Mouse (Mus musculus) stomach, embryonic 14.5 days (tissue): Measurements from ENCODE around the gene Mki67. TPM values are rescaled to one million over a fixed set of nuclear protein-coding genes. Genes with fewer than 3 reads are reported as not detected.

Experiments
- ATAC-seq: fragments of 200-750 bp; cut with Nextera tagmentation; 2 replicates; pipeline ENCODE4 v1.8.0; 2017; ENCODE audit warnings: low read depth, moderate TSS enrichment; ENCODE audit not compliant: insufficient number of reproducible peaks, insufficient read depth, low FRiP score
- H3K27ac ChIP-seq: fragments of 300-500 bp; sonication (generic); 2 replicates; pipeline ENCODE4 v1.5.1; 2014; ENCODE audit warnings: mild to moderate bottlenecking, low read length, moderate library complexity, mixed read lengths
- H3K27me3 ChIP-seq: fragments of 300-500 bp; sonication (generic); 2 replicates; pipeline ENCODE4 v1.6.1; 2014; ENCODE audit warnings: low read length, control low read depth, mixed read lengths; ENCODE audit not compliant: control insufficient read depth, insufficient read depth
- H3K36me3 ChIP-seq: fragments of 300-500 bp; sonication (generic); 2 replicates; pipeline ENCODE4 v1.6.1; 2014; ENCODE audit warnings: mild to moderate bottlenecking, control low read depth, low read length, moderate library complexity, mixed read lengths; ENCODE audit not compliant: control insufficient read depth, insufficient read depth
- H3K4me1 ChIP-seq: fragments of 300-500 bp; sonication (generic); 2 replicates; pipeline ENCODE4 v1.6.1; 2014; ENCODE audit warnings: low read length, control low read depth, mixed read lengths; ENCODE audit not compliant: control insufficient read depth, insufficient read depth
- H3K4me2 ChIP-seq: fragments of 300-500 bp; sonication (generic); replicated peaks from 2 replicates; pipeline ENCODE4 v1.6.1; 2014; ENCODE audit warnings: low read depth, low read length, control low read depth
- H3K4me3 ChIP-seq: fragments of 300-500 bp; sonication (generic); 2 replicates; pipeline ENCODE4 v1.5.1; 2014; ENCODE audit warnings: low read depth, low read length, control low read depth
- H3K9ac ChIP-seq: fragments of 300-500 bp; sonication (generic); replicated peaks from 2 replicates; pipeline ENCODE4 v1.6.1; 2014; ENCODE audit warnings: low read depth, mild to moderate bottlenecking, control low read depth, low read length, moderate library complexity, mixed read lengths
- H3K9me3 ChIP-seq: fragments of 300-500 bp; sonication (generic); 2 replicates; pipeline ENCODE4 v1.6.1; 2016; ENCODE audit warnings: low read depth, low read length, control low read depth; ENCODE audit not compliant: control insufficient read depth
- WGBS: fragments of 180-500 bp; shearing (Covaris S2); extraction: QIAGEN DNeasy Blood & Tissue Kit; methylation state at CpG from one replicate; pipeline ENCODE4 v1.1.7; 2014; 5-methylcytosine and 5-hydroxymethylcytosine counted together
- polyA plus RNA-seq: library from polyadenylated mRNA; unstranded; fragments of >200 nt; fragmentation: Nextera tagmentation; extraction: Ambion mirVana; gene quantifications from 2 replicates; pipeline ENCODE4 v1.2.1, GENCODE M21; 2014

Gene Mki67
- polyA plus RNA-seq, 1 experiment from 2014 or later = 66.4 TPM

- Histone ChIP-seq H3K9me3 (no peaks in the 10 kb centered on the region), H3K27me3 (no peaks in the 10 kb centered on the region), H3K27ac (no peak overlapping the region), H3K4me3 (no peak overlapping the region), H3K36me3 (no peaks in the 10 kb centered on the region), H3K9ac (no peak overlapping the region), H3K4me2 (no peak overlapping the region), H3K4me1 (0 out of 2 replicates have a peak, but pooled peaks cover 3% of the 10 kb centered on the region)
- no peak for ATAC-seq
- 85% methylated on average over 7 of the region's 7 CpGs for WGBS
These were observed 62.6 kb downstream of the Mki67 start for GRCm38 (mm10) chr7:135653601-135654000.

GRCm38 (mm10) chr7:135652781-135653180, 63.4 kb downstream of the Mki67 start:
- H3K4me2 ChIP-seq = 0 out of 2 replicates have a peak overlapping the region, but pooled peaks have one; percentile 13
- 0 out of 2 replicates have a peak, but pooled peaks cover 3% of the 10 kb centered on the region for H3K4me1 ChIP-seq
- no peak overlapping the region for H3K27ac ChIP-seq
- H3K36me3 ChIP-seq = no peaks in the 10 kb centered on the region
- H3K9me3 ChIP-seq = no peaks in the 10 kb centered on the region
- no peak overlapping the region for H3K9ac ChIP-seq
- 75% methylated on average over 11 of the region's 11 CpGs for WGBS
- no peak overlapping the region; the same call in 1 of the 2 replicates for H3K4me3 ChIP-seq
- no peak for ATAC-seq
- H3K27me3 ChIP-seq = no peaks in the 10 kb centered on the region

GRCm38 (mm10) chr7:135651831-135652511, 64.2 kb downstream of the Mki67 start:
- WGBS = 46% methylated on average over 18 of the region's 18 CpGs
- Histone ChIP-seq H3K4me3 (no peak overlapping the region; the same call in 1 of the 2 replicates), H3K36me3 (no peaks in the 10 kb centered on the region), H3K4me2 (peak overlapping the region; percentile 13), H3K27me3 (no peaks in the 10 kb centered on the region), H3K9me3 (no peaks in the 10 kb centered on the region), H3K27ac (0 out of 2 replicates have a peak overlapping the region, but pooled peaks have one; percentile 27), H3K9ac (no peak overlapping the region), H3K4me1 (no peaks in the 10 kb centered on the region)
- no peak for ATAC-seq

- no peak for ATAC-seq
- H3K4me1 ChIP-seq = no peaks in the 10 kb centered on the region
- 85% methylated on average over 5 of the region's 5 CpGs for WGBS
- H3K4me3 ChIP-seq = no peak overlapping the region
- no peaks in the 10 kb centered on the region for H3K9me3 ChIP-seq
- no peaks in the 10 kb centered on the region for H3K27me3 ChIP-seq
- H3K9ac ChIP-seq = no peak overlapping the region
- no peak overlapping the region for H3K4me2 ChIP-seq
- H3K27ac ChIP-seq = no peak overlapping the region
- no peaks in the 10 kb centered on the region for H3K36me3 ChIP-seq
These were observed 66.1 kb downstream of the Mki67 start for GRCm38 (mm10) chr7:135650061-135650460.

- no peaks in the 10 kb centered on the region for H3K27me3 ChIP-seq
- no peak overlapping the region for H3K4me2 ChIP-seq
- H3K9me3 ChIP-seq = no peaks in the 10 kb centered on the region
- H3K27ac ChIP-seq = no peak overlapping the region
- H3K36me3 ChIP-seq = no peaks in the 10 kb centered on the region
- ATAC-seq = no peak
- 85% methylated on average over 1 of the region's 1 CpGs for WGBS
- H3K4me3 ChIP-seq = no peak overlapping the region
- no peaks in the 10 kb centered on the region for H3K4me1 ChIP-seq
- H3K9ac ChIP-seq = no peak overlapping the region
These were observed 66.9 kb downstream of the Mki67 start for GRCm38 (mm10) chr7:135649306-135649705.

GRCm38 (mm10) chr7:135648821-135649220, 67.3 kb downstream of the Mki67 start:
- no peak overlapping the region for H3K4me3 ChIP-seq
- no peak for ATAC-seq
- H3K27ac ChIP-seq = no peak overlapping the region
- H3K36me3 ChIP-seq = no peaks in the 10 kb centered on the region
- no peaks in the 10 kb centered on the region for H3K4me1 ChIP-seq
- H3K4me2 ChIP-seq = no peak overlapping the region
- WGBS = 85% methylated on average over 8 of the region's 8 CpGs
- no peaks in the 10 kb centered on the region for H3K27me3 ChIP-seq
- no peaks in the 10 kb centered on the region for H3K9me3 ChIP-seq
- no peak overlapping the region for H3K9ac ChIP-seq

- Histone ChIP-seq H3K36me3 (no peaks in the 10 kb centered on the region), H3K27ac (no peak overlapping the region), H3K27me3 (no peaks in the 10 kb centered on the region), H3K4me1 (no peaks in the 10 kb centered on the region), H3K4me3 (no peak overlapping the region), H3K9me3 (no peaks in the 10 kb centered on the region), H3K4me2 (no peak overlapping the region), H3K9ac (no peak overlapping the region)
- WGBS = 78% methylated on average over 6 of the region's 6 CpGs
- no peak for ATAC-seq
These were observed 69.2 kb downstream of the Mki67 start for GRCm38 (mm10) chr7:135646976-135647375.

GRCm38 (mm10) chr7:135644452-135644851, 71.7 kb downstream of the Mki67 start:
- no peak overlapping the region for H3K9ac ChIP-seq
- no peak overlapping the region for H3K27ac ChIP-seq
- no peaks in the 10 kb centered on the region for H3K9me3 ChIP-seq
- no peak for ATAC-seq
- no peak overlapping the region for H3K4me2 ChIP-seq
- WGBS = 83% methylated on average over 1 of the region's 1 CpGs
- no peaks in the 10 kb centered on the region for H3K27me3 ChIP-seq
- no peaks in the 10 kb centered on the region for H3K4me1 ChIP-seq
- H3K36me3 ChIP-seq = no peaks in the 10 kb centered on the region
- no peak overlapping the region for H3K4me3 ChIP-seq
